Mouse (Mus musculus): Measurements from ENCODE around the gene Fam185a.

Gene Fam185a

DNA sequence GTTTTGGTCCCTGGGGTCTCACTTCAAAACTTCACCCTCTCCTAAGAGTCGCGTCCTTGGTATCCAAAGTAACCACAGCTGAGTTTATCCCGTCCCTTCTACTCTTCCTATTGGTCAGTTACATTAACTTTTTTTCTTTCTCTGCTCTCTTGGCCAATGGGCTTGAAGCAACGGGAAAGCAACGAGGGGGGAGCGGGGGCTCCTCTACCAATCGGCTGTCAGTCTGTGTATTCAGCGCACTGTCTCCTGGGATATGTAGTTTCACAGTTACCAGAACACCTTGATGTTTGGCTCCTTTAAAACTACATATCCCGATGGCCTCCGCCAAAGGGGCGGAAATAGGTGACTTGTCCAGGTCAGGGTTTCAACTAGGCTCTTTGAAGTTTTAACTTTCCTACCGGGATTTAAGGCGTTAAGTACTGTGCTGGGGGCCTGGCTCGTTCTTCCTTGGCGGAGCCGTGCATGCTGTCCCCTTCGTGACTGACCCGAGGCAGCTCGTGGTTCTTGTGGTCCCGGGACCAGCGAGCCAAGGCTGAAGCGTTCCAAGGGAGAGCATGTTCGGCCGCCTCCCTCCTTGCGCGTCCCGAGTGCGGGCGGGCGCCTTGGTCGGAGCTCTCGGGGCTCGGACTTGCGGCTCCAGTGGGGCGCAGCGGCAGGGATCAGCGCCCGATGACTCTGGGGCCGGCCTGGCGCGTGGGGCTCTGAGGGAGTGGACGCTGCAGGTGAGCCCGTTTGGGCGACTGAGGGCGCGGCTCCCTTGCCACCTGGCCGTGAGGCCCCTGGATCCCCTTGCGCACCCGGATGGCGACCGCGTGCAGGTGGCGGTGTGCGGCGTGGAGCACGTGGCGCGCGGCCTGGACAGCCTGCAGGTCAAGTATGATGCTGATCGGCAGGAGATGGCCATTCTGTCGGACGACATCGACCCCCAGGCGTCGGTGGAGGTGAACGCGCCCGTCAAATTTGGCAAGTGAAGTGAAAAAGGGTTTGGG is at the start of gene Fam185a, which contains the start of gene Ccdc146:
Gene Fam185a (plus strand): TSS at position 345 of the 989 bp plus-strand sequence.
Gene Ccdc146 (minus strand): TSS at position 64 of the 989 bp plus-strand sequence.
- peak; percentile 74 to 81 for DNase-seq (ENCODE audit: low read depth in 1 of 2, low spot score in 2 of 2)

DNA sequence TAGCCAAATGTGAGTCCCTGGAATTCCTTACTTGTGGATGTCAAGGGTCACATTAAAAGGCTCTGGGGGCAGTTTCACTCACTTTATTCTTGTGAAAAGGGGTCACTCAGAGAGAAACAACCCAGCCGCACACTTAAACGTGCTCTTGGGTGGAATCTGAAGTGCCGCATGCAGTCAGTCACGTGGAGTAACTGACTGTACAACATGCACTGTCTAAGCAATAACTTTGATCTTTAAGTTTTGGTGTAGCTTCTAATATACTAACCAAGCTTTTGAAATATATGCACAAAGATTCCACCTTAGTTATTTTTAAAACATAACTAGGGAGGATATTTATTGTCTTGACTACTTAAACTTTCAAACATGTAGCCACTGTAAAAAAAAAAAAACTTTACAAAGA is 47.8 kb upstream of the Fam185a start:
- DNase-seq (ENCODE audit: low read depth in 1 of 2, low spot score in 2 of 2): no peak

DNA sequence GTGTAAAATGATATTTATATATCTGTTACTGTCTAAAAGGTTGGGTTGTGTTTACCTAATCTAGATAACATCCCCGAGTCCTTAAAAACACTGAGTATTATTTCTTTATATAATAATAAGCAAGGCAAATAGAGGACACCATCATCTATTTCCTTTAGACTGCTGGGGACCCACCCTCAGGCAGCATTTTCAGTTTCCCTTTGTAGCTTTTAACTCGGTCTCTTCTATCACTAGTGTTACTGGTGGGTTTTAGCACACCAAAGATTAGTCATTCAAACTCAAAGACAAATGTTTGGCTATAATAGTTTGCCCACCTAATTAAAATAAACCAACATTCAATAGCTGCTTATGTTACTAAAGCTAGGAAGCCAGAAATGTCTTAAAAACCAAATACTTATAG is 46.4 kb upstream of the Fam185a start:
- DNase-seq (ENCODE audit: low read depth in 1 of 2, low spot score in 2 of 2): no peak

DNA sequence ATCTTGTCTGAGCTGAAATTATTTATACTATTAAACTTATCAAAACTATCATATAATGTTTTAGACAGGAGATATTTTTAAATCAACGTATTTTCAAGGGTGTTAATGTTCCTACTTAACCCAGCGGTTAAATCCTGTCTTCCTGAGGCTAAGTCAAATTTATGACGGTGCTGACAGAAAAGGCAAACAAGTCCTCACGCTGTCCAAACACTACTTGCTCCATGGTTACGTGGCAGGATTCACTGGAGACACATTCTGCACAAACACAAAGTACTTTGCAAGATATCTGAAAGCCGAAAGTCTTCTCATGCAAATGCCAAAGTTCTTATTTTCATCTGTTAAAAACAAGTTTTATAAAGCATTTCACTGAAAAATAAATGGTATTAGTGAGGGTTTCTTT is 42.8 kb upstream of the Fam185a start:
- no peak for DNase-seq (ENCODE audit: low read depth in 1 of 2, low spot score in 2 of 2)

DNA sequence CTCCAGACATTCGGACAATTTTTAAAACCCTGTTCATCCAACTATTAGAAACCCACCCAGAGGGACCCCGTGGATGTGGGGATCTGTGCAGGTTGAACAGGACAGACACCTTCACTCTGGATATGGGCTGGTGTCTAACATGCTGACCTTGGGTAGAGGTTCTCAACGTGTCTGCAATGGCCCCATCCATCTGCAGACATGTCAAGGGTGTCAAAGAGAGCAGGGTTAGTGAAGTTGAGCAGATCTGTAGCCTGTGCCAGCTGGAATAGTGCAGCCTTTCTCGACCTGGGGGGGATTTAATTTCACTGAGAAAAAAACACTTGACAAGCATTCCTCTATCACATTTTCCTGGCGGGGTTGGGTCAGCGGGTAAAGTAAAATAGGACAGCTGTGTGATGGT is 42.1 kb upstream of the Fam185a start:
- DNase-seq (ENCODE audit: low read depth in 1 of 2, low spot score in 2 of 2): no peak

DNA sequence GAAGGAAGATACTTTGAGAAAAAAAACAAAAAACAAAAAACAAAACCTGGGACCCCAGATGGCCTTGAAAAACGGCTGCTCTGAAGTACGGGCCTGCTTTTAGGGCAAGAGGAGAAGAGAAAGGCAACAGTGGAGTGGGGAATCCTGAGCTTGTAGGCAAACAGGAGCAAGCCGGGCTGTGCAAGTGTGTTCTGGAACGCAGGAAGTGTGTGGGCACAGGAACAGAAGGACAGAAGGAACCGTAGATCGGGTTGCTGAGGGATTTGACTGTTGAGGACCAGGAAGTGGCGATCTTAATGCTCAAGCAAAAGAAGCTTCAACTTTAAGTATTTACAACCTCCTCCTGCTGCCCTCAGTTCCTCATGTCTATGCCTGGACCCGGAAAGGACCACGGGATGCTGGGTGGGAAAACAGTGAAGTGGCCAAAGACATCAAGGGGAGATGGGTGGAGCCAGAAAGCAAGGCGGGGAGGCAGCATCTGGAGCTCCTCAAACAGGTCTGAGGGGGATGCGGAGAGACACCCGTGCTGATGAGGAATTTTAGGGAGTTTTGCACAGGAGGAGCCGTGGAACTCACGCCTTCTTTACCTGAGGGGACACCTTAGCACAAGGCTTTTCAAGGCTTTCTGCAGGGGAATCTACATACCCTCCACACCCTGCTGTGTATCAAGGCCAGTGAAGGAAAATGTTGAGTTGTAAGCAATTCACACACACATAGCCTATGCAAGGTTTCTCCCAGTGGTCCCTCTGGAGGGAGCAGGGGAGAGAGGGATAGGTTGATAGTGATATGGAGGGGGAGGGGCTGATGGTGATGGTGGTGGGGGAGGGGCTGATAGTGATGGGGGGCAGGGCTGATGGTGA is 41.1 kb upstream of the Fam185a start:
- no peak for DNase-seq (ENCODE audit: low read depth in 1 of 2, low spot score in 2 of 2)

DNA sequence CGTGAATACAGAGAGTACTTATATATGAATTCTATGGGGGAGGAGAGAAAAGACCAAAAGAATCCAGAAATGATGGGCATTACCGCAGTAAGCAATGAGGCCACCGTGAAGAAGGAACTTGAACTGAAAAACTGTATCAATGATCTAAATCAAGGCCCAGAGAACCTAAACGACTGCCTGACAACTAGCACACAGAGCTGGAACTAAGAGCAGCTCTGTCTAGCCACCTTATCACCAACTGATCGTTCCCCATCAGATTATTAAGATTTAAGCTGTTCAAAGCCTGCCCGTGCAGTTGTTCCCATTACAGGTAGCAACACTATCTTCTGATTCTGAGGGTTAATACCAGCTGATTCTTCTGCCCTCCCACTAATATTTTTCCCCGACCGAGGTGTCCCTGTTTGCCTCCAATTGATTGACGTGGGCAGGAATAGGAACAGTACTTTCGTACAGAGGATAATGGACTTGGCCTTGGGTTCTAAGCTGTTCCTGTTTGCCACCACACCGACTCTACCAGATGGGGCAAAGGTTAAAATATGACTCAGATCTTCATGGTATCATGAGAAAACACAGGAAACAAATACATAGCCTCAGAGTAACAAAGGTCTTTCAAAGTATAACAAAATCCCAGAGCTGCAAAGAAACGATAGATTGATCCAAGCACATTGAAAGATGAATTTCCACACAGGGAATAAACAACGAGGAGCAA is 40.4 kb upstream of the Fam185a start:
- DNase-seq (ENCODE audit: low read depth in 1 of 2, low spot score in 2 of 2): no peak

DNA sequence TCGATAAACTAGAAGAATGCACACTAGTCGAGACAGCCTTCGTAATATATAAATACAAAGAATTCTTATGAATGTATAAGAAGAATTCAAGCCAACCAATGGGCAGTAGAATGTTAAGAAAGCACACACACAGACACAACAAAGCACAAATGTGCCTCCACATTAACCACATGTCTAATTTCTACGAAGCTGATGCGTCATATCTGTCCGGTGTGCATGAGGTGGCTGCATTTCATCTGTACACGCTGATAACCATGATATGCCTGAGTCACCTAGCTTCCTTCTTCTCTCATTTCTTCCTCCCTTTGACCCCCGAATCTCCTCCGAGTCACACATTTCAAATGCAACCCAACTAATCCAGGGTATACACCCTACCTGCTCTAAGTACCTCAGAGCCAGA is 39.8 kb upstream of the Fam185a start:
- DNase-seq (ENCODE audit: low read depth in 1 of 2, low spot score in 2 of 2): no peak

DNA sequence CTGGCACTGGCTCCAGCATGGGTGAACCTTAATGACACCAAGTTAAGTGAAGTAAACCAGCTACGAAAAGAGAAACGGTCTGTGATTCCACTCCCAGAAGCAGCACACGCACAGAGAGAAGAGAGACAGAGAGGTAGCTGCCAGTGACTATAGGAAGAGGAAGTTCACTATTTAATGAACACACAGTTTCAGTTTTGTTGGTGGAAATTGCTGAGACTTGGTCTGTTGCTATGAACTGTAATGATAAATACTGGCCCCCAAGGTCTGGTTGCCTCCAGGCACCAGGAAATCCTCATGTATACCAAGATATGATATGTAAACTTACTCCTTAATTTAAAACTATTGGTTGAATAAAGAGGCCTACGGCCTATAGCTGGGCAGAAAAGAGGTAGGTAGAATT is 38.3 kb upstream of the Fam185a start:
- DNase-seq (ENCODE audit: low read depth in 1 of 2, low spot score in 2 of 2): no peak

DNA sequence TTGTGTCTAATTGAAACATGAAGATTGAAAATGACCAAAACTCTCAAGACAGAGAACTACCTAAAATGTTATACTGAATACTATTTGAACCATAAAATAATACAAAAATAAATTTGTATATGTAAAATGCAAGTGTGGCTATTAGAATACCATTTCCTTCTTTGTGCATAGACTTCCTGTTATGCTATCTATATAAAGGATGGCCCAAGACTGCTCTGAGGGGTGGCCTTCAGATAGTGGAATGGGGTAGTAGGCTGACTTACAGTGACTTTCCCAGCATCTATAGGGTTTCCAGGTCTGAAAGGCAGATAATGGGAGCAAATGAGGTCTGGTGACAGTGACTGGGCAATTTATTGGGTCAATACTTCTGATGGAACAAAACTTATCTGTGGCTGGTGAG is 37.4 kb upstream of the Fam185a start:
- DNase-seq (ENCODE audit: low read depth in 1 of 2, low spot score in 2 of 2): no peak

DNA sequence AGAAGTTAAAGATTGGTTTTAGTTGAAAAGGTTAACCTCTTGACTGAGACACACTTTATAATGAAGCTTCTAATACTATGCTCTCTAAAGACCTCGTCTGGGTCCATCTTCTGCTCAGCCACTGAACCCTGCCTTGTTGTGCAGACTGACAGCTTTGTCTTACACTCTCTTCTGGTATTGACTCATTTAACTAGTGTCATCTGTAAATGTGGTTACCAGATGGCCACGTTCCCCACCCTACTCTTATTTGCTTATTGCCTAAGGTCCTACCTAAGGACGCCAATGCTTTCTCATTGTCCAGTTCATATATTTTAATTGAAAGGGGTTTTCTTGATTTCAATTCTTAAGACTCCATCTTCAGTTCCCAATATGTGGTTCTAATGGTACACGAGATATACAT is 35.9 kb upstream of the Fam185a start:
- DNase-seq (ENCODE audit: low read depth in 1 of 2, low spot score in 2 of 2): no peak

DNA sequence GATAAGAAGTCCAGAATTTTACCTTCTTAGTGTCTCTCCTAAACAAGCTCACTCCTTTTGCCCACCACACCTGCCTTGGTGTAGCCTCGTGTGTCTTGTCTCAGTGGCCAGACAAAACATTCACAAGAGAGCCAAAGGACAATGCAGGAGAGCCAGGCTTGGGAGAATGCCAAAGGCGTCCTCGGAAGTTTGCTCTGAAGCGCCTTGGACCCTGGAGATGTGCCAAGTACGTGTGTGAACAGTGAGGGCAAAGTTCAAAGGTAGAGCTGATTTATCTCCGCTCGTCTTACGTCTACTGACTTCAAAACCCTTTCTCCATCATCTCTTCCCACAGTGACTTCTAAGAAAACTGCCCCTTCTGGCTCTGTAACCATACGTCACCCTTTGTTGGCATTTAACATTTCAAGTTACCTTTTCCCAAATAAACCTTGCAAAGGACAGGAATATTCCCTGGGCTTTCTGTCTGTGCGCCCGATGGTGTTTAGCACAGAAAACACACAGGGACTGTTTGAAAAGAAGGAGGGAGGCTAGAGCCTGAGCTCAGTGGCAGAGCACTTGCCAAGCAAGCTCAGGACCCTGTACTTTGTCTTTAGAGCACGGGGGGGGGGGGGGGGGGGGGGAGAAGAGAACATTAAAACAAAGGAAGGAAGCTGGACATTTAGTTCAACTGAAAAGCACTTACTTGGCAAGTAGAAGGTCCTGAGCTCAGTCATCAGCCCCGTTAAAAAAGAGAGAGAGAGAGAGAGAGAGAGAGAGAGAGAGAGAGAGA is 33.0 kb upstream of the Fam185a start:
- no peak for DNase-seq (ENCODE audit: low read depth in 1 of 2, low spot score in 2 of 2)

DNA sequence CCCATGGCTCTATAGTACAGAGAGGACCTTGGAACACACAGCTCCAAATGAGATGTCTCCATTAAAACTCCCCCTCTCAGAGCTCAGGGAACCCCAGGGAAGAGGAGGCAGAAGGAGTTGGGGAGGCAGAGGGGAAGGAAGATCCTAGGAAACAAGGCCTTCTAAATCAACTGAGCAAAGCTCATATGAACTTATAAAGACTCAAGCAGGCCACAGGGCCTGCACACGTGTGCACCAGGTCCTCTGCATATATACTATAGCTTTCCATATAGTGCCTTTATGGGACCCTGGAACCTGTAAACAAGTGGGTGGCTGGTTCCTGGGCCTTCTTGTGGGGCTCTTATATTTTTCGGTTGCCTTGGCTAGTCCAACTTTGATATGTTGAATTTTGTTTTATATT is 30.2 kb upstream of the Fam185a start:
- no peak for DNase-seq (ENCODE audit: low read depth in 1 of 2, low spot score in 2 of 2)

DNA sequence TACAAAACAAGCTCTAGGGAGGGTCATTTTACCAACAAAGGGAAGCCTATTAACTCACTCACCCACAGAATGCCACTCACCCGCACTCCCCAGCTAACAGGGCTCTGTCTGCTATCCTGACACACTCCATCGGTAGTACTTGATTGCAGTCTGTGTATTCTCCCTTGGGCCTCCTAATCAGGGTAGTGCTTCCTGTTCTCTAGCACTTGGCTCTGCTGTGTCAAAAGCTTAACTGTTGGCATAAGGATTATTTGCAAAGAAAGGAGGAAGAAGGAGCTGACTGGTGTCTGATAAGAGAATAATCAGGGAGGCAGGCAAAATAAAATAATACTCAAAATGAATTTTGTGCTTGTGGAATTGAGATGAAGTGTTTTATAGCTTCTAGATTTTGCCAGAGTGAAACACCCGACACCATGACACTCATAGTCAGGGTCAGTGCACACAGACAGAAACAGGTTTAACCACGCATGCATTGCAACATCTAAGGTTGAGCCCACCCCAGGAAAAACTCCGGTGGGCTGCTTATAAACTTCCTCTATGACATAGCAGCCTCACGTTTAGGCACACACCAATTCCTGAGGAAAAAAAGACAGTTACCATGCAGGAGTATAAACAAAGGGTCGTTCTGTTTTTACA is 29.4 kb upstream of the Fam185a start:
- DNase-seq (ENCODE audit: low read depth in 1 of 2, low spot score in 2 of 2): no peak

DNA sequence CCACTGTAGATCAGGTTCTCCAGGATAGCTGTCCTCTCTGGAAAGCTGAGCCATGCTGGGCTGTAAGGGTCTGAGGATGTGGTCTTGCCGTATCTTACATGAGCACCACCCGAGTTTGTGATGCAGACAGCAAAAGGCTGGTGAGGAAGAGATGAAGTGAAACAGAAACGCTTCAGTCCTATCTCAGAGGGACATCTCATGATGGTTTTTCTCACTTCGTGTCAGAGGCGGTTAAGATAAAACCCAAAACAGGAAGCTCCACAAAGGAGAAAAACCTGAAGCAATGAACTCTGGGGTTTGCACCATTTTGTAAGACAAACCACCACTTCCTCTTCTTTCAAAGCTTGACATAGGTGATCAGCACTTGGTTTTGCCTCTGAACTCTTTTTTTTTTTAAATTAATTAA is 13.5 kb upstream of the Fam185a start:
- DNase-seq (ENCODE audit: low read depth in 1 of 2, low spot score in 2 of 2): peak; percentile 53 to 65

DNA sequence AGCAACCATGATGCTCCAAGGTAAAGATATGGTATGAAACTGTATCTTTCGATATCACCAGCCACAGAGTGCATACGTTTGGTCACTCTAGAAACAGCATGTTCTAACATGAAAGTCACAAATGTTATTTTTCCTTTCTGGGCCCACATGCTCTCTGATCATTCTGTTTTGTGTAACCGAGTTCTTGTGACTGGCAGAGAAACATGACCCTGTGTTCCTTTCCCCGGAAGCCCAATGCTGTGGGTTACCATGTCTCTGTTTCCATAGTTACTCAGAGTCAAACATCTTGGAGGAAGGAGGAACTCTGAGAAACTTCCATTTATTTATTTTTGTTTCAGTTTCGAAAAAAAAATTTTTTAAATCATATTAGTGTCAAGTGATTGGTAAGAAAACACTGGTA is 12.7 kb upstream of the Fam185a start:
- DNase-seq (ENCODE audit: low read depth in 1 of 2, low spot score in 2 of 2): peak in 1 of 2 experiments; percentile 14

DNA sequence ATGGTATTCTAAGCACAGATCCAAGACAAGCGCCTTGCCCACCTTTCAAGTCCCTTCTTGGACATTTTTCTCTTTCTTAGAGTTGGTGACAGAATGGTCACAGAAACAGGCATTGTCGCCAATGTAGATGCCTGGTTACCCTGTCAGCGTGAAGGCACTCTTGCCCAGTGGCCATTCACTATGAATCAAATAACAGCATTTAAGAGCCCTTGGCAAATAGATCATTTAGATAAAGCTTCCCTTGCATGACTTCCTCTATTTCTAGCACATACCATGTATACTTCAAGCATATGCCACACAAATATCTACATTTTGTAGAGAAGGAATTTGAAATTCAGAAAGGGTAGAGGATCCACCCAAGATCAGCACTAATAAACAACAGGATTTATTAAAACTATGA is 11.4 kb upstream of the Fam185a start:
- DNase-seq (ENCODE audit: low read depth in 1 of 2, low spot score in 2 of 2): no peak

DNA sequence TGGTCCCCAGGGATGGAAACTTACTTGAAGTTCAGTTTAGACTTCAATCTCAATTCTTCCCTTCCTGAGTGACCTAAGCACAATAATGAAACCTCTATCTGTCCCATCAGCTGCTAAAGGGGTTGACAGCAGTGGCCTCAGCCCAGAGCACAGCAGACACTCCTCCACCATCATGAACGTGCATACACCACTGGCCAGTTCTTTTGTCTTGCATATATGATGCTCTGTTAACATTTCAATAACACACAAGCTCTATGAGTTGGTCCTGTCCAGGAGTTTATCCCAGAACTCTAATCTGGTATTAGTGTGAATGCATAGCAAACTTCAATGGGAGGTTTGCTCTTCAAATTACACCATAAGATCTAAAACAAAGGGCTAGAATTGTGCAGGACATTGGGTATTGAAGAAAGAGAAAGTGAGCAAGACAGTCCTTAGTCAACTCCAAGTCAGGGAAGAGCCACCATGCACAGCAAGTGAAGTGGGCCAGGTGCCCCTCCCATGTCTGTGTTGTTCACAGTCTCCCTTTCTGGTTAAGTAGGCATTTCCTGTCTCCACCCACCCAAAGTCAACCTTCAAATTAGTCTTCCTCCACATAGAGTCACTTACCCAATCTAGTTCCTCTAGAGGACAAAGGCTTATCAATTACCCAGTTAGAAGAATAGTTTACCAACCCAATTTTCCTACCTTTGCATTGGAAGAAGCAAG is 10.5 kb upstream of the Fam185a start:
- no peak for DNase-seq (ENCODE audit: low read depth in 1 of 2, low spot score in 2 of 2)

DNA sequence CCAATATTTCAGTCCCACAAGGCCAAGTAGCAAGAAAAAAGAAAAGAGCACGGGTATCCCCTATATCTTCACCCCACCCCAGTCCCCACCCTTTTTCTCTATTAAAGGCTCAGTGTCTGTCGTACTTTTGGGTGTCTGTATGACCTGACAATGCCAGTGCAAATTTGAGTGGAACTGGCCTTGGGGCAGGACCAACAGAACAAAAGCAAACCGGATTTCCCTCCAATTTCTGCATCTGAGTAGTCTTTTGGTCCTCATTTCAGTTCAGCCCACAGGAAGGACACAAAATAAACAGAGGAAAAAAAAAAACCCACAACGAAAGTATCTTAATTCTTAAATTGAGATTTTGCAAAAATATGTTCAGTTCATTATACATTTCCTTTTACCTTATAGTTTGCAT is 6.1 kb upstream of the Fam185a start:
- no peak for DNase-seq (ENCODE audit: low read depth in 1 of 2, low spot score in 2 of 2)

All from monocyte, adult 2 months (primary cell).